Mouse (Mus musculus) cerebellum, adult 2 months (tissue): ENCODE data around the gene Dlg1. TPM values are rescaled to one million over a fixed set of nuclear protein-coding genes. Genes with fewer than 3 reads are reported as not detected.

ENCODE experiments used
- DNase-seq, 2 experiments: peaks; one replicate each; pipeline ENCODE4 v3.0.0; 2021
- H3K27ac ChIP-seq: fragments of 200-500 bp; 2 replicates; pipeline ENCODE4 v1.5.1; 2012; ENCODE audit warnings: low read length, control low read depth, inconsistent platforms; ENCODE audit not compliant: insufficient read depth
- H3K27me3 ChIP-seq: fragments of 200-500 bp; 2 replicates; pipeline ENCODE4 v1.6.1; 2012; ENCODE audit warnings: inconsistent platforms, mild to moderate bottlenecking, low read length, moderate library complexity; ENCODE audit not compliant: control insufficient read depth, insufficient read depth
- H3K4me1 ChIP-seq: fragments of 200-500 bp; 2 replicates; pipeline ENCODE4 v1.6.1; 2011; ENCODE audit warnings: low read length; ENCODE audit not compliant: control insufficient read depth, insufficient read depth
- H3K4me3 ChIP-seq: fragments of 200-500 bp; replicated peaks from 2 replicates; pipeline ENCODE3; 2011; ENCODE audit warnings: mild to moderate bottlenecking, low read depth, low read length, control low read depth; ENCODE audit not compliant: insufficient read depth
- CTCF ChIP-seq: fragments of 200-500 bp; IDR thresholded peaks from 2 replicates; pipeline ENCODE4 v1.5.1; 2011; ENCODE audit warnings: low read depth, mild to moderate bottlenecking, control low read depth, low read length, moderate library complexity, borderline replicate concordance; ENCODE audit not compliant: insufficient read depth
- POLR2A ChIP-seq: fragments of 200-500 bp; IDR thresholded peaks from 2 replicates; pipeline ENCODE4 v1.6.1; 2011; ENCODE audit warnings: low read length, control low read depth, borderline replicate concordance; ENCODE audit not compliant: insufficient read depth
- WGBS: fragments of 180-500 bp; shearing (Covaris S2); methylation state at CpG from one replicate; pipeline ENCODE4 v1.1.7; 2018; 5-methylcytosine and 5-hydroxymethylcytosine counted together
- polyA plus RNA-seq: library from polyadenylated mRNA; depleted of rRNA; stranded (reverse); fragments of >200 nt; gene quantifications from 2 replicates; pipeline ENCODE4 v1.2.3, GENCODE M21; 2012

Gene Dlg1
- polyA plus RNA-seq, 1 experiment: 82.2 TPM

GRCm38 (mm10) chr16:31890907-31891306 is 227.7 kb downstream of the Dlg1 start:
- no peak overlapping the region for H3K4me3 ChIP-seq
- 64% methylated on average over 7 of the region's 7 CpGs for WGBS

GRCm38 (mm10) chr16:31893396-31894141 is 230.3 kb downstream of the Dlg1 start:
- H3K27ac ChIP-seq: no peak overlapping the region
- TF ChIP-seq CTCF: no peak
- TF ChIP-seq POLR2A: no peak
- H3K4me3 ChIP-seq: no peak overlapping the region
- H3K27me3 ChIP-seq: no peaks in the 10 kb centered on the region
- no peak for DNase-seq
- peaks cover 16% of the 10 kb centered on the region for H3K4me1 ChIP-seq
- 81% methylated on average over 5 of the region's 5 CpGs for WGBS

More at GRCm38 (mm10) chr16:31890907-31891306, 227.7 kb downstream of the Dlg1 start:
- TF ChIP-seq CTCF (no peak), POLR2A (no peak)
- no peak overlapping the region for H3K27ac ChIP-seq
- H3K4me1 ChIP-seq: no peaks in the 10 kb centered on the region
- DNase-seq: no peak
- H3K27me3 ChIP-seq: no peaks in the 10 kb centered on the region

GRCm38 (mm10) chr16:31896971-31897774 is 233.9 kb downstream of the Dlg1 start:
- Histone ChIP-seq H3K27me3 (no peaks in the 10 kb centered on the region), H3K27ac (0 out of 2 replicates have a peak overlapping the region, but pooled peaks have one; percentile 17), H3K4me1 (peaks cover 18% of the 10 kb centered on the region), H3K4me3 (peak overlapping the region; percentile 2)
- DNase-seq: peak; percentile 65 to 67
- TF ChIP-seq CTCF (peak; percentile 8; the same call in 1 of the 2 replicates), POLR2A (no peak)
- WGBS: 17% methylated on average over 29 of the region's 29 CpGs

- no peak overlapping the region for H3K4me3 ChIP-seq
- 55% methylated on average over 18 of the region's 18 CpGs for WGBS
- DNase-seq: no peak
- H3K4me1 ChIP-seq: peaks cover 18% of the 10 kb centered on the region
- no peak for TF ChIP-seq POLR2A
- TF ChIP-seq CTCF: no peak
- H3K27ac ChIP-seq: no peak overlapping the region
- H3K27me3 ChIP-seq: no peaks in the 10 kb centered on the region
Measured at GRCm38 (mm10) chr16:31898546-31899326, 235.5 kb downstream of the Dlg1 start.

- H3K27me3 ChIP-seq: no peaks in the 10 kb centered on the region
- no peak for DNase-seq
- 85% methylated on average over 1 of the region's 1 CpGs for WGBS
- peaks cover 19% of the 10 kb centered on the region for H3K4me1 ChIP-seq
- H3K4me3 ChIP-seq: no peak overlapping the region
- no peak overlapping the region for H3K27ac ChIP-seq
- TF ChIP-seq CTCF (no peak), POLR2A (no peak)
Measured at GRCm38 (mm10) chr16:31901886-31902285, 238.6 kb downstream of the Dlg1 start.

- no peak for DNase-seq
- Histone ChIP-seq H3K4me1 (peaks cover 6% of the 10 kb centered on the region), H3K27ac (no peak overlapping the region), H3K4me3 (no peak overlapping the region), H3K27me3 (no peaks in the 10 kb centered on the region)
- WGBS: 92% methylated on average over 8 of the region's 8 CpGs
- TF ChIP-seq CTCF (no peak), POLR2A (no peak)
Measured at GRCm38 (mm10) chr16:31903239-31903638, 240.0 kb downstream of the Dlg1 start.

- WGBS: 77% methylated on average over 4 of the region's 4 CpGs
- no peak overlapping the region for H3K4me3 ChIP-seq
- H3K27ac ChIP-seq: no peak overlapping the region
- no peak for DNase-seq
- H3K27me3 ChIP-seq: no peaks in the 10 kb centered on the region
- TF ChIP-seq CTCF (peak; percentile 39), POLR2A (no peak)
- peaks cover 3% of the 10 kb centered on the region; the same call in 1 of the 2 replicates for H3K4me1 ChIP-seq
Measured at GRCm38 (mm10) chr16:31905331-31905730, 242.1 kb downstream of the Dlg1 start.
